Mouse (Mus musculus) CD4-positive, CD25-positive, alpha-beta regulatory T cell, adult 2 months (primary cell): ENCODE results near the gene Pde9a.

Source experiments
- DNase-seq: peaks from one replicate; pipeline ENCODE4 v3.0.0-alpha.2; 2012; ENCODE audit warnings: low read depth, low spot score

Gene Pde9a

GRCm38 (mm10) chr17:31386766-31387275, 811 bp downstream of the Pde9a start:
- peak; percentile 3 for DNase-seq

DNA sequence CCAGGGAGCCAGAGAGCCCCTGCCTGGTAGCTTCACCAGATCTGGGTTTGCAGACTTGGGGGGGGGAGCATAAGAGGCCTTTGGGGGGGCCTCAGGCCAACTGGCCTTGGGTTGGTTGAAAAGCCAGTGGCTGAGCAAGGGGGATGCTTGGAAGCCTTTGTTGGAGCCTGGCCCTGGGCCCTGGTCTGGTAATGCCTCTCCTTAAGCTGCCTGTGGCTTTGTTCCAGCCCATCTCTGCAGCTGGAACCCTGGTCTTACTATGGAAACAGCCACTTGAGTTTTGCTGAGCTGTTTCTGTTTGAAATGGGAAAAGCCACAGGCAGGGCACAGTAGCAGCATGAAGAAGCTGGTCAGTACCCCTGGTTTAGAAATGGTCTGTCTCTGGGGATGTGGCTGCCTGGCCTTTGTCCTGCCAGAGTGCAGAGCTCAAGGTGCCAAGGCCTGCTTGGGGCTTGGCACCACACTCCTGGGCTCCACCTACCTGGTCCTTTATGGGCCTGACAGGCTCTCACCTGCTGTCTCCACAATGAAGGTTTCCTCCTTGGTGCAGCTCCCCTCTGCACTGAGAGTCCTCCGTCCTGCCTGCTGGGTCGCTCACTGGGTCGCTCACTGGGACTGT, 3.5 kb downstream of the Pde9a start:
- DNase-seq = no peak

- DNase-seq = no peak
These were observed 5.5 kb downstream of the Pde9a start for GRCm38 (mm10) chr17:31391462-31391861.

GRCm38 (mm10) chr17:31392041-31392440, 6.0 kb downstream of the Pde9a start:
- DNase-seq = no peak

GRCm38 (mm10) chr17:31393811-31394210, 7.8 kb downstream of the Pde9a start:
- DNase-seq = no peak

GRCm38 (mm10) chr17:31400294-31400693, 14.3 kb downstream of the Pde9a start:
- no peak for DNase-seq

DNA sequence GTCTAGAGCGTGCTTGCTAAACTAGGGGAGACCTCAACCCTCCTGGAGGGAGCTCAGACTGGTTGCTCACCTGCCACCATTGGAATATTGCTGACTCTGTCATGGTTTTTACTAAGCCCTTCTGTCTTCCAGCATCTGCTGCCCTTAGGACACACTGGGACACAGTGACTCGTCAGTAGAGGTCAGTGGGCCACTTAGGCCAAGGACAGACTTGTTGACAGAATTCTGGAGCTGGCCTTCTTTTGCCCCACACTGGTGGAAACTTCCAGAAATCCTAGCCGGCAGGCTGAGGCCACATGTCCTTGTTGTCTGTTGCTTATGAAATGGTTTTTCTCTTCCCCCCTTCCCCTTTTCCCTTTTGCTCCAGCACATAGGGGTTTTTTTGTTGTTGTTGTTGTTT, 15.2 kb downstream of the Pde9a start:
- DNase-seq = no peak

- no peak for DNase-seq
These were observed 16.7 kb downstream of the Pde9a start for GRCm38 (mm10) chr17:31402713-31403112.

DNA sequence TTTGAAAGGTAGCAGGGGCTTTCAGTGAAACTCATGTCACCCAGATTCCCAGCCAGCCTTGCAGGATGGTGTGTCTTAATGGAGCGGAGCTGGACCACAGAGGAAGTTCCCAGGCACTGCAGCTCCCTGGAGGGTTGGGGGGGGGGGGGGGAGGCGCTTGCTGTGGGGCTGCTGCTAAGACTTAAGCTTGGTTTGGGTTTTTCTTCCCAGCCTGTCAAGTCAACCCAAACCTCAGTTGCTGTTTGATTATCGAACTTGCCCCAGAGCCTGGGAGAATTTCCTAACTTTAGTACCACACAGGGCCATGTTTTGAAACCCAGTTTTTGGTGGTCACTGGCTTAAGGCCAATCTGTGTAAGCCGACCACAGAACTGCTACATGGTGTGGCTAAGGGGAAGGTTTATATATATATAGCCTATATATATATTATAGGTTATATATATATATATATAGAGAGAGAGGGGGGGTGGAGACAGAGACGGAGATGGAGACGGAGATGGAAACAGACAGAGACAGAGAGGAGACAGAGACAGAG, 19.8 kb downstream of the Pde9a start:
- no peak for DNase-seq

- DNase-seq = no peak
These were observed 23.8 kb downstream of the Pde9a start for GRCm38 (mm10) chr17:31409741-31410350.

DNA sequence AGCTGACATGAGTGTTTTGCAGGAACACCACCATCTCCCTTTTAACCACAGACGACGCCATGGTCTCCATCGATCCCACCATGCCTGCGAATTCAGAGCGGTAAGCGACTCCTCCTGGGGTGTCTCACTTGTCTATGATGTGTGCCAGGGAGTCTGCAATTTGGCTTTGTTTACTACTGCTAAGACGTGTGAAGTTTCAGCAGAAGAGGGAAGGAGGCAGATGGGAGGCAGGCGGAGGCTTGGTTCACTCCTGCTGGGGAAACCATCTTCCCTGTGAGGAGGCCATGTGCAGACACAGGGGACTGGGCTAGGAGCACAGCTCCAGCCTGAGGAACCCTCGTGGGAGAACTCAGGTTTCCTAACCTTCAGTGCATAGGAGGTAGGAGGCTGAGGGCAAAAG, 29.2 kb downstream of the Pde9a start:
- DNase-seq = no peak

- DNase-seq = no peak
These were observed 33.0 kb downstream of the Pde9a start for GRCm38 (mm10) chr17:31418804-31419597.

DNA sequence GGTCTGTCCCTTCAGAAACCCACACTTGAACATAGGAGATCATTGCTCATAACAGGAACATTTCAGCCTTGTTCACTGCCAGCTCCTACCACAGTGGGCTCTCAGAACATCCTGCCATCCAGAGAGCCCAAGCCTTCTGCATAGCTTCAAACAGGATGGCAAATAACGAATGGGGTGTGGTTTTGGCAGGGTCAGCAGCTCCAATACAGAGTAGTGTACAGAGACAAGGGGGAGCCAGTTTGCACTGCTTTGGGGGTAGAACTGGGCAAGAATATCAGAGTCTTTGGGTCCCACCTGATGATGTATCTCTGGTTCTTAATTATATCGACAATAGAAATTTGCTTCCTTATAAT, 33.6 kb downstream of the Pde9a start:
- no peak for DNase-seq

DNA sequence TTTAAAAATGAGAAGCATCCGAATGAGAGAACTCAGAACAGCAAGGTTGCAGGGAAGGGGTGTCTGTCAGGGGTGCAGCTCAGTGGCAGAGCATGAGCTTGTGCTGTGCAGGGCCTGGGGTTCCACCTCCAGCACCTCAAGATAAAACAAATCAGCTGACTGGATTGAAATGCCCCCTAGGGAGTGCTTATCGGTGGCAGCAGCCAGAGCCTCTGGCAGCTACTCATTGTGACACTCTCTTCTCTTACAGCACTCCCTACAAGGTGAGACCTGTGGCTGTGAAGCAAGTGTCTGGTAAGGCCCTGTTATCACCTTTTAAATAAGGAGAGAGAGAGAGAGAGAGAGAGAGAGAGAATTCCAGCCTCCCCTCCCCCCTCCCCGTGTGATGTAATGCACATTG, 34.0 kb downstream of the Pde9a start:
- DNase-seq = no peak

- no peak for DNase-seq
These were observed 34.6 kb downstream of the Pde9a start for GRCm38 (mm10) chr17:31420658-31421057.

DNA sequence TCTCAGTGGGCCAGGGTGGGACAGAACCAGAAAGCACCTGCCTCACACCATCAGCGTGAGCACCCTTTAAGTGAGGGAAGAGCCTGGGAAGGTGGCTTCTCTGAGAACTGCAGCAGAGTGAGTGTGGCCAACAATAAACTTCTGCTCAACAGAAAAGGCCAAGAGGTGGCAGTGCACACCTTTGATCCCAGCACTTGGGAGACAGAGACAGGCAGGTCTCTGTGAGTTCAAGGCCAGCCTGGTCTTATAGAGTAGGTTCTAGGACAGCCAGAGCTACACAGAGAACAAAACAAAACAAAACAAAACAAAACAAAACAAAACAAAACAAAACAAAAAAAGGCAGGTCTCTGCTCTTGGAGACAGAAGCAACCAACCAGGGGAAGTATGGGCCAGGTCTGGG, 36.4 kb downstream of the Pde9a start:
- no peak for DNase-seq

GRCm38 (mm10) chr17:31423020-31423419, 37.0 kb downstream of the Pde9a start:
- no peak for DNase-seq

DNA sequence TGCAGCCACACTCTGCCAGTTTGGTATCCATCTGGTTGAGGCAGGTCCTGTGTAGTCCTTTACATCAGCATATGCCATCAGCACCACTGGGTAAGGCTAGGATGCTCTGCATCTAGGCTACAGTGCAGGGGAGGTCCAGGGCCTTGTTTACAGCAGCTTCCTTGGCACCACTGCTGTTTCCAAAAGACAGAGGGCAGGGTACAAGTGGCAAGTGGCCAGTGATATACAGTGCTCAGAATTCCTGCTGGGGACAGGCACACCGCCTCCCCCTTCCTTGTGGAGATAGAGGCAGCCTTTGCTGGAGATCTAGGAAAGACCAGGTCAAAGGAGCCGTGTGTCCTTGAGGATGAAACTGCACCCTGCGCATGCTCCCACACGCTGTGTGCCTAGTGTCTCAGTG, 38.3 kb downstream of the Pde9a start:
- DNase-seq = no peak

DNA sequence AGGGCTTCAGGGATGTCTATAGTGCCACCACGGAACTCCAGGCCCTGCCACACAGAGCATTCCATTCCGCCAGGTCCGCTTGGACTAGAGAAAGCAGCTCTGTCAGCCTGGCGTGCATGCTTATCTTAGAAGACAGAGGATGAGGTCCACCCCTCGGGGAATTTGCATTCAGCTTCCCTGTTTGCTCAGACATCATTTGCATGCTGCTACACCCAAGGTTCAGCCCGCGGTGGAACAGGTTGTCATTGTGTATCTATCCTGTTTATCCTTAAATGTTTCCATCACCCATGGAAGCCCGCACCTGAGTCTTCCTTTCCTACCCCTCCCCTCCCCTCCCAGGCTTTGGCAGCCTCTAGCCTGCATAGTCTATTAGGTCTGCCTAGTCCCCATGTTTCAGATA, 38.8 kb downstream of the Pde9a start:
- no peak for DNase-seq

DNA sequence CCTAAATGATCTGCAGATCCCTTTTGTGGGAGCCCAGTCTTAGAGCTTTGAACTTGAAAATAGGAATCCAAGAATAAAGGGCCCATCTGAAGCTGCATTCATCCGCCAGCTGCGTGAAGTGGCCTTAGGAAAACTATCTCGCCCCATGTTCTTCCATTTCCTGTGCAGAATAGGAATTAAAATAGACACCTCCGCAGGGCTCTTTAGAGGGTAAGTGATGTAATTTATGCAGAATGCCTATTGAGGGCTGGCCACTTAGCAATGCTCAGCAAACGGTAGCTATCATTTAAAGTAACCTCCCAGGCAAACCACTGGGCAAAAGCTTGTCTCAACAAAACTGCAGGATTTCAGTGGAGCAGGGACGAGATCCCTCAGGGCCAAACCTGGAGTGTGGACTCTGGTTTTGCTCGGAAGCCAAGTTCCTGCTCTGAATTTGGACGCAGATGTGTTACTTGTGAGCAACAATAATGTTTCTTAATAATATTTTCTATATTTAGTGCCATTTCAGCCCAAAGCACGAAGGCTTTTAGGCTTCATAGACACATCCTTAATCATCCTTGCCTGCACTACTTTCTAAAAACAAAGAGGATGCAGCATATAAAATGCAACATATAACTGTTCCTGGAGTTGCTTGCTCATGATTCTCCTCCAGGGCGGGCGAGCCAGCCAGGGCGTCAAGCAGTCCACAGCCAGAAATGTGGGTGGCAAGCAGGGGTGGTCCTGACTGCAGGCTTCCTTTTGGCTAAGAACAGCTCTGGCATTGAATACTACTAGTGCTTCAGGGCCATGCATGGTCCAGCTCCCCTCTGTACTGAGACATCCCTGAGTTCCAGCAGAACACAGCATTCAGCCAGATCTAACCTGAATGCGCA, 40.1 kb downstream of the Pde9a start:
- DNase-seq = no peak

- peak; percentile 57 for DNase-seq
These were observed 43.4 kb downstream of the Pde9a start for GRCm38 (mm10) chr17:31429402-31429801.

GRCm38 (mm10) chr17:31432878-31433281, 46.9 kb downstream of the Pde9a start:
- no peak for DNase-seq
